In genomic region chr2:165995711-165996110, GRCm38 (mm10) we compare ENCODE assay signal across 18 mouse cellular contexts.
"Had no signal": no experiment of that assay in that cellular context is flagged by ENCODE, and none has a peak within 500 bp of the region (broad histone marks: within the 10 kb centered on the region; RNA-seq: fewer than 3 reads in every experiment).

No protein-coding gene starts in this region.

- H3K9ac ChIP-seq: limb, embryonic 12.5 days; liver, embryonic 13.5 days; liver, postnatal 0 days; lung, embryonic 15.5 days; neural tube, embryonic 15.5 days had no signal

- ATAC-seq: inflammation-experienced regulatory T-cells, adult 6 months; intestine, postnatal 0 days; liver, postnatal 0 days had no signal

- H3K27me3 ChIP-seq: limb, embryonic 12.5 days; lung, embryonic 15.5 days; neural tube, embryonic 15.5 days had no signal

- H3K4me3 ChIP-seq: layer of hippocampus, adult 2 months; limb, embryonic 12.5 days; liver, embryonic 13.5 days; lung, embryonic 15.5 days; midbrain, embryonic 10.5 days; myocyte; neural tube, embryonic 15.5 days had no signal

- H3K9me3 ChIP-seq: limb, embryonic 12.5 days; liver, embryonic 13.5 days; lung, embryonic 15.5 days; neural tube, embryonic 15.5 days had no signal

- H3K27ac ChIP-seq: layer of hippocampus, adult 2 months; limb, embryonic 12.5 days; liver, embryonic 13.5 days; lung, embryonic 15.5 days; macrophage; midbrain, embryonic 10.5 days; neural tube, embryonic 15.5 days had no signal

- H3K36me3 ChIP-seq: limb, embryonic 12.5 days; lung, embryonic 15.5 days; neural tube, embryonic 15.5 days had no signal

- H3K4me2 ChIP-seq: limb, embryonic 12.5 days; liver, embryonic 13.5 days; lung, embryonic 15.5 days; neural tube, embryonic 15.5 days had no signal

- DNase-seq: liver; liver, embryonic 13.5 days; liver, postnatal 0 days; lung, postnatal 14 days; midbrain, embryonic 14.5 days; right cerebral cortex, adult 18-20 months; right cerebral cortex, postnatal 25 days; thymus, adult 2 months; thymus, postnatal 25 days had no signal
